Mouse (Mus musculus) adrenal gland, postnatal 10 days (tissue): ENCODE measurements around the gene Plekhh1. TPM values are rescaled to one million over a fixed set of nuclear protein-coding genes. Genes with fewer than 3 reads are reported as not detected.
"Not testable (repeated sequence)": the region's sequence is repeated elsewhere in the genome, so short reads cannot be mapped to it uniquely, and the experiment has no call there.

Experiments
- DNase-seq: peaks from one replicate; pipeline ENCODE4 v3.0.0; 2021; ENCODE audit warnings: mixed read lengths
- long read RNA-seq, 2 experiments: library from polyadenylated mRNA; stranded (forward); transcript quantifications; one replicate each; pipeline ENCODE4 v2.0.0; 2021
- total RNA-seq, 2 experiments: library from RNA; stranded (reverse); gene quantifications; 2 replicates each; pipeline ENCODE4 v1.2.3; 2021

Gene Plekhh1
- 1 to 10 TPM; 1.5 to 2.0 TPM for total RNA-seq
- long read RNA-seq, experiment 1, partial matches to known transcripts = 0 of 1 reads
- long read RNA-seq, experiment 1, other reads (novel, unspliced or antisense) = 1 of 1 reads
- long read RNA-seq, experiment 2 = 0 reads

DNA sequence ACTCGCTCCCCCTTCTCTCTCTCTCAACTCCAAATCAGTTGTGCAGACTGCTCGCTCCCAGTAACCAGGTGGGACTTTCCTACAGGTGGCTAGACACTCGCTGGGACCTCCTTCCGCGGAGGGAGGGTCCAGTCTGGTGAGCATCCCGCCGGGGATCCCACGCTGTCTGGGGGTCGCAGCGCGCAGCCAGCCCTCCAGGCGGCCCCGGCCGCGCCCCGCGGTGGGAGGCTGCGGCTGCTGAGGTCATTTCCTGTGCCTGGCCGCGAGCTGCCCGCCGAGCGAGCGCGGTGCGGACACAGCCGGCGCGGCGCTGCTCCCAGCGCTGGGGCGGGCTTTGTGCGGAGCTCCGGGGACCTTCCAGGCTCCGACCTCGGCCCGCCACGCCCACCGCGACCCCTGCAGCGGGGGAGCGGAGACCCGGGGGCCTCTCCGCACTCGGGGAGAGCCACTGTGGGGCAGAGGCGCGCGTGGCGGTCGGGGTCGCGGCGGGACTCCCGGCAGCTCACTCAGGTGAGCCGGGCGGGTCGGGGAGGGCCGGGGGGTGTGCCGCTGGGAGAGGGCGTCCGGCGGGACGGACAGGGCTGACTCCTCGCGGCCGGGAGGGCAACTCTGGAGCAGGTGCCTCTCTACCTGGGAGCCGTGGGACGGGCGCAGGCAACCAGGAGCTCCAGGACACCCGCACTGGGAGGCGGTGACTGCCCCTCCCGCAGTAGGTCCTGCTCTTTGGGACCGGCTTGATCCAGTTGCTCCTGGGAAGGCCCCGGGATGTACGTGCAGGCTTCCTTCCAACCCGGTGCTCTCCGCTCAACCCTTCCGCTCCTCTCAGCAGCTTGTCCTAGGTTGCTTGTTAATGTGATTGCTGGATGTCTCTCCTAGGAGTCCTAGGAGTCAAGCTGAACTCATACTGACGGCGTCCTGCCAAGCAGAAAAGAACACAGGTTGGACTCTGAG lies at the start of gene Plekhh1:
Plekhh1 (plus strand) TSS at position 253 of the 951 bp plus-strand sequence.
- peak; percentile 75 for DNase-seq

DNA sequence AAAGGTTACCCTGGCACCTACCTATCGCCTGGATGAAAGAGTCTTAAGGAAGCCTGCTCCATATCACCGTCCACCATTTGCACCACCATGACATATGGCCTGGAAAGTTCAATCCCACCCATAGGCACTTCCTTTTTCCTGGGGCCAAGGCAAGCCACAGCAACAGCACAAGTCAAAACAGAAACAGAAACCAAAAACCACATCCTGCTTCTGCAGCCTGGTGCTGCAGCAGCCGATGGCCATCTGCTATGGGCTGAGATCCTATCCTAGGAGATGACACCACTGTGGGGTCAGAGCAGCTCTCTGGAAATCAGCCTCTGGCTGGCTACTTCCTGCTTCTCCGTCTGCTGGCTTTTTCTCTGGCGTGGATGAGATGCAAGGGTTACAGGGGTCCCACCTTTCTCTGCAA lies 48.3 kb upstream of the Plekhh1 start:
- DNase-seq = no peak

- no peak for DNase-seq
Measured at GRCm38 (mm10) chr12:78981131-78981530, 47.8 kb upstream of the Plekhh1 start.

DNA sequence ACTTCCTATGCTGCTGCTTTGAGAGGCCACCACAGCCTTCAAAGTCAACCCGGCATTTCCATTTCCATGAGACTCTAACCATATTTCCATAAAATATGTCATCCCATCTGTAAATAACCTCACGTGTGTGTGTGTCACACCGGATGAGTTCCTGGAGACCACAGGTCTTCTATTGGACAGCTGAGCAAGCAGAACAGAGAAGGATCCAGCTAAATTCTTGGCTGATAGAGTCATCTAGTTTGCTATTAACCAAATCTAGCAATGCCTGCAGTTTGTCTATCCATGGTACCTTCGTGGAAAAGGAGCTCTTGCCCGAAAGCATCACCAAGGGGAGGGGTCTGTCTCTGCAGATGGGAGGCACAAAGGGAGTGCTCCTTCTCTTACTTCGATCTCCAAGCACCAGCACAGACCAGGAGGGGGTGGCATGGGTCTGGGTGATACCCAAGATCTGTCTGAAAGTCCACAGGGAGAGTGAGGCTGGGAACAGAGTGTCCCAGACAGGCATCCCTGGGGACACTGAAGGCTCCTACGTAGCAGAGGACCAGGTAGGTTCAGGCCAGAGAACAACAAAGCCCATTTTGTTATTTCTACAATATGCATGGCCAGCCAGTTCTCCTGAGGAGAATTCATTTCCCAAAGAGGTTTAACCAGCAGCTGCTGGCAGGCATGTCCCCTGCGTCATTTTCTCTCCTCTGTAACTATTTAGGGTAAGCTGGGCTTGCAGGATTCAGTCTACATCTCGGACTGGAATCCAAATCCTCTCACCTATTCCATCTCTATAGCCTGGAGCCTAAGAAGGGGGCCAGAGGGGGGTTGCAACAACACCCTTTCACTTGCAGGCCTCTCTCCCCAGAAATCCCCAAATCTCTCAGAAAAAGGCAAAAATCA lies 46.8 kb upstream of the Plekhh1 start:
- no peak for DNase-seq

DNA sequence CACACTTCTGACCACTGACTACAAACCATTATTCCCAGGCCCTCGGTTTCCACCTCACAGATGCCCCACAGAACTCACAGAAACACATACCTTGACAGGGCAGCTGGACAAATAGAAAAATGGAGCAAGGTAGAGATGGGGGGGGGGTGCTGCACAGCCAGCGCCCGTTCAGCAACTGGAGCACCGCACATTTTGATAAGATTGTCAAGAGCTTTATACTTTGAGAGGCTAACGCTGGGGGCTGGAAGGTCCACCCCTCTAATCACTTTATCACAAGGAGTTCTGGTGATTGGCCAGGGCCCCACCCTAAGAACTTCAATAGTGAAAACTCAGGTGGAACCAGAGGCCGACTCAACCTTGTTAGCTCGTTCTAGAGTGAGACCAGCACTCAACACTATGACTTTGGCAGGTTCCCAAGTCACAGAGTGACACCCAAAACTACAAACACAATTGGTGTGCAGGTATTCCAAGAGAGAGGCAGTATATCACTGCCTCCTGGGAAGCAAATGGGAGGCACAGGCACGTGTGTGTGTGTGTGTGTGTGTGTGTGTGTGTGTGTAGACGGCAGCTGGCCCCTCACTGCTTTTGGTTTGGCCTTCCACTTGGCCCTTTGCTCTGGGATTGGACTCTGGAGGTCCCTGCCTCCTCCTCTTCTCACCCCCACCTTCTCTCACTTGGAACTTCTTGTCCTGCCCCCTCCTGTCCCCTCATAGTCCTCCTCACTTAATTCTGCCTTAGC lies 45.5 kb upstream of the Plekhh1 start:
- DNase-seq = no peak

GRCm38 (mm10) chr12:78984035-78984432 lies 44.9 kb upstream of the Plekhh1 start:
- DNase-seq = peak; percentile 51

DNA sequence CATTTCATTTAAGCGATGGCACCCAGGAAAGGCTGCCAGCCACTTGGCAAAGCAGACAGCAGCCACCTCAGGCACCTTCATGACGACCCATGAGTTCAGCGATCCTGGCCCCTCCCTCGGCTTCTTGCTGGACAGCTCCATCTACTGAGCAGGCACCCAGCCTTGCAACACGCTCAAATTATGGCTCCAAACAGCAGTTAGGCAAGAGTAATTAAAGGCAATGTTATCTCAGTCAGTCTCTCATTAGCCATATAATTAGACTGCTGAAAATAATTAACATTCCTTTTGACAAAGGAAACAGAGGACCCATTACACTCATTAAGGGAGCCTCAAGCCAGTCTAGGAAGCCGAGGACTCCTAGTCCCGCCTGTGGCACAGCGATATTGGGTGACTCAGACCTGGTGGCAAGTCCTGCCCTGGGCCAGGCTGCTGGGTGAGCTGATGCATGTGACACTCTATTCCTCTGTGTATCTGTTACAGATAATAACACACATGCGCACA lies 41.3 kb upstream of the Plekhh1 start:
- no peak for DNase-seq

GRCm38 (mm10) chr12:78996271-78996670 lies 32.7 kb upstream of the Plekhh1 start:
- DNase-seq = no peak

DNA sequence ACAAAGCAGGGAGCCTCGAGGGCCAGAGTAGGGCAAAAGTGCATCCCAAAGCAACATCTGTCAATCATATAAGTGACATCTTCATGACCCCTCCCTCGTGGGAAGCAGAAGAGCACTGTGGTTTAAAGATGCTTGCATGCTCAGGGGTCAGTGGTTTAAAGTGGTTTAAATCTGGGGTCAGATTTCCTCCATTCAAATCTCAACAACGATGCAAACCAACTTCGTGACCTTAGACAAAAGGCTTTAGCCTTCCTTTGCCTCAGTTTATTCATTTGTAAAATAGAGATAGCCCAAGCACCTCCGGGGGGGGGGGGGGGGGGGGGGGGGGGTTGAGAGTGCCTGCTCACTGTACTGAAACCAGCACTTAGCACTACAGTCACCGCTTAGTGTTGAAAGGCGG lies 32.3 kb upstream of the Plekhh1 start:
- no peak for DNase-seq

- DNase-seq = no peak
Measured at GRCm38 (mm10) chr12:79002406-79002805, 26.6 kb upstream of the Plekhh1 start.

- DNase-seq = no peak
Measured at GRCm38 (mm10) chr12:79002978-79003377, 26.0 kb upstream of the Plekhh1 start.

- DNase-seq = no peak
Measured at GRCm38 (mm10) chr12:79005456-79005855, 23.5 kb upstream of the Plekhh1 start.

GRCm38 (mm10) chr12:79006076-79006475 lies 22.9 kb upstream of the Plekhh1 start:
- DNase-seq = no peak

- peak; percentile 68 for DNase-seq
Measured at GRCm38 (mm10) chr12:79006478-79007125, 22.4 kb upstream of the Plekhh1 start.

- DNase-seq = no peak
Measured at GRCm38 (mm10) chr12:79007126-79007753, 21.7 kb upstream of the Plekhh1 start, which contains the start of gene Tmem229b. Gene Tmem229b (minus strand): TSS chr12:79007627.

- no peak for DNase-seq
Measured at GRCm38 (mm10) chr12:79010569-79010968, 18.4 kb upstream of the Plekhh1 start.

DNA sequence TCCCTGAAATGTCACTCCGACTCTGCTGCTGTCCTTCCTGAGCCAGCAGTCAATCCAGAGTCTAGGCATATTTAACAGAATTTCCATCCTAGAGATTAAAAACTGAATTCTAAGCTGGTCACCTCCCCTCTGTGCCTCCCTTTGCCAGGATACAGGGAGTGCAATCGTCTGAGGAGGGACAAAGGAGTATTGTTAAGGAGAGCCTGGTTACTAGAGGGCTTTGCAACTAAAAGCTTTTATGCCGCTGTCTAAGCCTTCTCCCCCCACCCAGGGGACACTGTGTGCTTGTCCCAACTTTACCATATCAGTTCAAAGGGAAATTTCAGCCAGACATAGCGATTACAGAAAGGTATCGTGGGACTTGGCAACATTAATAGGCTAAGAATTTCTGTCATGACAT lies 12.9 kb upstream of the Plekhh1 start:
- no peak for DNase-seq

DNA sequence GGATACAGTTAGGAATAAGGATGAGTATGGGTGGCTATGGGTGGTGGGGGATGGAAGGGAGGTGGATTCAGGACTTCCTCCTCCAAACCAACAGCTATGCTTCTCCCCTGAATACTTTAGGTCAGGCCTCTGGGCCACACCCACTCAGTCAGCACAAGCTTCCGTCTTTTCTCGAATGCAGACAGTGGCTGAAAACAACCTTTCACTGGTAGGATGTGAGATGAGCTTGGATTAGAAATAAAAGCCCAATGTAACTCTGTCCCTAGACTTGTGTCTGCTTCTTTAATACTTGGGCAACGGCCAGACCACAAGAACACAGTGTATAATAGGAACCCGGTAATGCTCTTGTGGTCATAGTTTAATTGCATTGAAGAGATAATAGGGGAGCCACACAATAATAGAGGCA lies 11.0 kb upstream of the Plekhh1 start:
- DNase-seq = no peak

- DNase-seq = no peak
Measured at GRCm38 (mm10) chr12:79021902-79022301, 7.1 kb upstream of the Plekhh1 start.

- DNase-seq = peak; percentile 73
Measured at GRCm38 (mm10) chr12:79022882-79023281, 6.1 kb upstream of the Plekhh1 start.

- not testable (repeated sequence) for DNase-seq
Measured at GRCm38 (mm10) chr12:79027526-79027925, 1.4 kb upstream of the Plekhh1 start.
